Mouse (Mus musculus): ENCODE data around the gene Tnfrsf22. TPM values are rescaled to one million over a fixed set of nuclear protein-coding genes. Genes with fewer than 3 reads are reported as not detected.

Tnfrsf22 gene
- polyA plus RNA-seq, 1 experiment from 2014 or later, result 8.1 TPM

- 2% methylated on average over 35 of the region's 35 CpGs for WGBS
- ATAC-seq (ENCODE audit: borderline replicate concordance, extremely low read depth, low FRiP score, low TSS enrichment), result peak; percentile 99
Observed at GRCm38 (mm10) chr7:143599428-143600230, 49.8 kb downstream of the Tnfrsf22 start, which contains the start of gene Cars. TSS of gene Cars (minus strand) at chr7:143600090.

GRCm38 (mm10) chr7:143594865-143595264 lies 54.6 kb downstream of the Tnfrsf22 start:
- ATAC-seq (ENCODE audit: borderline replicate concordance, extremely low read depth, low FRiP score, low TSS enrichment), result no peak
- H3K4me1 ChIP-seq, result peaks cover 16% of the 10 kb centered on the region
- H3K4me3 ChIP-seq, result no peak overlapping the region
- 0 out of 2 replicates have a peak, but pooled peaks cover 9% of the 10 kb centered on the region for H3K36me3 ChIP-seq
- WGBS, result 69% methylated on average over 5 of the region's 5 CpGs
- no peaks in the 10 kb centered on the region for H3K9me3 ChIP-seq
- no peaks in the 10 kb centered on the region for H3K27me3 ChIP-seq
- no peak overlapping the region for H3K27ac ChIP-seq
- no peak overlapping the region for H3K4me2 ChIP-seq
- no peak overlapping the region for H3K9ac ChIP-seq

More at GRCm38 (mm10) chr7:143599428-143600230, 49.8 kb downstream of the Tnfrsf22 start, which contains the start of gene Cars:
- H3K36me3 ChIP-seq, result no peaks in the 10 kb centered on the region
- H3K9me3 ChIP-seq, result no peaks in the 10 kb centered on the region
- H3K27me3 ChIP-seq, result no peaks in the 10 kb centered on the region
- H3K4me3 ChIP-seq, result peak within 1 kb of the TSS; percentile 74
- peak within 1 kb of the TSS; percentile 75 for H3K4me2 ChIP-seq
- H3K27ac ChIP-seq, result peak within 1 kb of the TSS; percentile 15; the same call in 1 of the 2 replicates
- peaks cover 18% of the 10 kb centered on the region for H3K4me1 ChIP-seq
- peak within 1 kb of the TSS; percentile 77 for H3K9ac ChIP-seq

- Histone ChIP-seq H3K4me1 (no peaks in the 10 kb centered on the region), H3K9me3 (no peaks in the 10 kb centered on the region), H3K9ac (no peak overlapping the region), H3K36me3 (peaks cover 24% of the 10 kb centered on the region), H3K4me2 (no peak overlapping the region), H3K27ac (no peak overlapping the region), H3K4me3 (no peak overlapping the region), H3K27me3 (no peaks in the 10 kb centered on the region)
- WGBS, result 87% methylated on average over 10 of the region's 10 CpGs
- ATAC-seq (ENCODE audit: borderline replicate concordance, extremely low read depth, low FRiP score, low TSS enrichment), result no peak
Observed at GRCm38 (mm10) chr7:143592255-143592654, 57.2 kb downstream of the Tnfrsf22 start.

- WGBS, result 83% methylated on average over 4 of the region's 4 CpGs
Observed at GRCm38 (mm10) chr7:143588006-143588405, 61.5 kb downstream of the Tnfrsf22 start.

GRCm38 (mm10) chr7:143587586-143587985 lies 61.9 kb downstream of the Tnfrsf22 start:
- H3K4me2 ChIP-seq, result no peak overlapping the region
- no peaks in the 10 kb centered on the region for H3K27me3 ChIP-seq
- no peaks in the 10 kb centered on the region for H3K9me3 ChIP-seq
- ATAC-seq (ENCODE audit: borderline replicate concordance, extremely low read depth, low FRiP score, low TSS enrichment), result no peak
- no peak overlapping the region for H3K27ac ChIP-seq
- H3K4me1 ChIP-seq, result no peaks in the 10 kb centered on the region
- no peak overlapping the region for H3K4me3 ChIP-seq
- H3K9ac ChIP-seq, result no peak overlapping the region
- WGBS, result 88% methylated on average over 5 of the region's 5 CpGs
- H3K36me3 ChIP-seq, result peaks cover 68% of the 10 kb centered on the region

More at GRCm38 (mm10) chr7:143588006-143588405, 61.5 kb downstream of the Tnfrsf22 start:
- H3K27ac ChIP-seq, result no peak overlapping the region
- H3K9me3 ChIP-seq, result no peaks in the 10 kb centered on the region
- no peaks in the 10 kb centered on the region for H3K27me3 ChIP-seq
- H3K4me1 ChIP-seq, result no peaks in the 10 kb centered on the region
- H3K4me2 ChIP-seq, result no peak overlapping the region
- H3K4me3 ChIP-seq, result no peak overlapping the region
- no peak overlapping the region for H3K9ac ChIP-seq
- ATAC-seq (ENCODE audit: borderline replicate concordance, extremely low read depth, low FRiP score, low TSS enrichment), result no peak
- peaks cover 64% of the 10 kb centered on the region for H3K36me3 ChIP-seq

Other genes with a start within 250 kb of the Tnfrsf22 start
- gene Cdkn1c, start 188.6 kb downstream of the Tnfrsf22 start, polyA plus RNA-seq (2015; fragmentation: Nextera tagmentation; extraction: Ambion mirVana), result 553 and 555 TPM in 2 replicates
- 1.9 and 2.4 TPM in 2 replicates for gene Slc22a18, start 175.9 kb downstream of the Tnfrsf22 start, polyA plus RNA-seq (2015; fragmentation: Nextera tagmentation; extraction: Ambion mirVana)
- 4.7 and 4.9 TPM in 2 replicates for gene Phlda2, start 146.5 kb downstream of the Tnfrsf22 start, polyA plus RNA-seq (2015; fragmentation: Nextera tagmentation; extraction: Ambion mirVana)
- 254 and 255 TPM in 2 replicates for gene Nap1l4, start 100.6 kb downstream of the Tnfrsf22 start, polyA plus RNA-seq (2015; fragmentation: Nextera tagmentation; extraction: Ambion mirVana)
- gene Cars, start 49.6 kb downstream of the Tnfrsf22 start, polyA plus RNA-seq (2015; fragmentation: Nextera tagmentation; extraction: Ambion mirVana), result 55.7 and 58.9 TPM in 2 replicates
- gene Tnfrsf26, start 20.9 kb downstream of the Tnfrsf22 start, polyA plus RNA-seq (2015; fragmentation: Nextera tagmentation; extraction: Ambion mirVana), result 0.33 and 0.44 TPM in 2 replicates
- 1.1 and 1.2 TPM in 2 replicates for gene Tnfrsf23, start 36.2 kb upstream of the Tnfrsf22 start, polyA plus RNA-seq (2015; fragmentation: Nextera tagmentation; extraction: Ambion mirVana)
- gene Osbpl5, start 107.3 kb upstream of the Tnfrsf22 start, polyA plus RNA-seq (2015; fragmentation: Nextera tagmentation; extraction: Ambion mirVana), result 39.5 and 43.3 TPM in 2 replicates
- not detected in 2 replicates for gene Mrgprg, start 117.3 kb upstream of the Tnfrsf22 start, polyA plus RNA-seq (2015; fragmentation: Nextera tagmentation; extraction: Ambion mirVana)
- gene Mrgpre, start 134.8 kb upstream of the Tnfrsf22 start, polyA plus RNA-seq (2015; fragmentation: Nextera tagmentation; extraction: Ambion mirVana), result 0.93 and 1.1 TPM in 2 replicates
- 7.9 and 9.0 TPM in 2 replicates for gene Nadsyn1, start 173.2 kb upstream of the Tnfrsf22 start, polyA plus RNA-seq (2015; fragmentation: Nextera tagmentation; extraction: Ambion mirVana)
- gene Dhcr7, start 173.5 kb upstream of the Tnfrsf22 start, polyA plus RNA-seq (2015; fragmentation: Nextera tagmentation; extraction: Ambion mirVana), result 30.4 and 30.9 TPM in 2 replicates
- not detected in 2 replicates for gene Gm498, start 217.2 kb upstream of the Tnfrsf22 start, polyA plus RNA-seq (2015; fragmentation: Nextera tagmentation; extraction: Ambion mirVana)